Mouse (Mus musculus): Measurements from ENCODE around the gene Dclk1.

Gene Dclk1

DNA sequence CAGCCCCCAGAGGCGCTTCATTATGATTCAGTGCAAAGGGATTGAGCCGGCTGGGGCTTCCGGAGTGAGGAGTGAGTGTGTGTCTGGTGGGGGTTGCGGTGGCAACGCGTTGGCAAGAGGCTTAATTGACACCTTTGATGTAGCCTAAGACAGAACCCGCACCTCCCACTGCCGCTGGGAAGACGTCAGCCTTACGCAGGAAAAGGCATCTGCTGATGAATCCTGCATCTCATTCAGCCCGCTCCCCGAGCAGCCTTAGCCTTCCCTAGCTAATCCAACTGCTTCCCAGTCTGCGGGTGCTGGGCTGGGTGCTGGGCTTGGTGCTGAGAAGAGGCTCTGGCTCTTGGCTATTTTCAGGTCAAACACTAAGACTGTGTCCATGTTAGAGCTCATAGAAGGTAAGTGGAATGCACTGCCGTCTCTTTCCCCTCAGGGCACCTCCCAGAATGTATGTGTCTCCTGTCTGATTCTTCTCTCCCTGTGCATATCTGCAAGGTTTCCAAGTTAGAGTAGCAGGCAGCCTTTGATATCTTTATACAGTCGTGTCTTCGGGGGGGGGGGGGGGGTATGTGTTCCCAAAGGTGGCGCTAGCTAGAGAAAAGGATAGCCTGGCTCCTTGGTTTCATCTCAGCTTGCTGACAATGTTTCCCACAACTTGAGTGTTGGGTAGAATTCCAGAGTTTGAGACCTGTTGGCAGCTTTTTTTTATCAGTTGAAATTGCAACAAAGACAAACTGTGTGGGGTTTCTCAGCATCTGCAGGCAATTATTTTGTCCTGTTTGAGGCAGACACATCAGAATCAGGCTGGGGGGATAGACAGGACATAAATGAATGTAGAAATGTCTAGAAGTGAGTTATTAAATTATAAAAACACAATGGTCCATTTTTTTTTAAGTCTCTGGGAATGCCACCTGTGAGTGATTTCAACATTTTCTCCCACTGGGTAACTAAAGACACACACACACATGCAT is 219.8 kb downstream of the Dclk1 start:
- peak; percentile 7 to 28 for DNase-seq

DNA sequence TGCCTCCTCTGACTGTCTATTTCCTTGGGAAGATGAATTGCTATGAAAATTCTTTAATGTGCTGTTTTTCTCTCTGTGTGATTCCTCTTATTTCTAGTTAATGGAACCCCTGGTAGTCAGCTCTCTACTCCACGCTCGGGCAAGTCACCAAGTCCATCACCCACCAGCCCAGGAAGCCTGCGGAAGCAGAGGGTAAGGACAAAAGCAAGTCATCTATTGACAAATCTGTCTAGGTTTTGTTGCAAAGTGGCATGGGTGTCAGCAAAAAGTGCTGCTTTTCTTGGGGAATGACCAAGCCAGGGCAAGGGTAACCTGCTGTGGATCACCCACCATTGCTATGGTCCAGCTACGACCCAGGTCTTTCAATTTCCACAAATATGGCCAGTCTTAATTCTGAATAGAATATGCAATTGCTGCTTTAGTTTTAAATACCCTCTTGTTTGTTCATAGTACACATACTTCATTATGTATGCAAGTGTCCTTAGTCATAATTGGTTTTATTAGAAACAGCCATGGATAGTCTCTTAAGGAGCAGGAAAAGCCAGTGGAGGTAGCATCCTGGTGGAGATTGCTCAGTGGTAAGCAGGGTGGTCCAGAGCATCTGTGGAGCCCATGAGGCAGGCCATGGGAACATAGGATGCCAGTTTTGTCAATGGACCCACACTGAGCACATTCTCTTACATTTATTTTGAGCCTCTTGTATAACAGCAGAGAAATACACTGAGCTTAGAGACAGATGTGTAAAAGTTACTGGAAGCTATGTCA is 220.9 kb downstream of the Dclk1 start:
- no peak for DNase-seq

GRCm38 (mm10) chr3:55464226-55464625 is 222.1 kb downstream of the Dclk1 start:
- no peak for DNase-seq

DNA sequence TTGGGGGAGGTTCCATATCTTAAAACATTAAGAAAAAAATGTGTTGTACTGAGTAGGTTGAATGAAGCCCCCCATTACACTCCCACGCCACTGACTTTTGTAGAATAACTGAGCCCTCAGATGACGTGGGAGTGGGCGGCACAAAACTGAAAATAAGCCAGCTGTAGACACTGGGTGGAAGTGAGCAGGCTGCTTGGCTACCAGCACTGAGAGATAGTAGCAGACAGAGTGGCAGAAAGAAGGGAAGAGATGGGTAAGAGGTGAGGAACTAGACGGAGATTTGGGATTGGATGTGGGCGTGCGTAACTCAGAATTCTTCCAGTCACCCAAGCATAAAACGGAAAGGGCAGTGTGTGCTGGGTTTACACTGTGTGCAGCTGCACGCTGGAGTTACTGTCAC is 223.6 kb downstream of the Dclk1 start:
- no peak for DNase-seq

GRCm38 (mm10) chr3:55466348-55466747 is 224.2 kb downstream of the Dclk1 start:
- no peak for DNase-seq

- DNase-seq = no peak
These were observed 229.9 kb downstream of the Dclk1 start, which contains the start of gene Gm21954 for GRCm38 (mm10) chr3:55472110-55472509. TSS of gene Gm21954 (minus strand) at chr3:55472210.

GRCm38 (mm10) chr3:55473146-55473545 is 231.0 kb downstream of the Dclk1 start:
- DNase-seq = no peak

GRCm38 (mm10) chr3:55476694-55477093 is 234.5 kb downstream of the Dclk1 start:
- no peak for DNase-seq

- DNase-seq = no peak
These were observed 237.1 kb downstream of the Dclk1 start for GRCm38 (mm10) chr3:55479306-55479705.

- DNase-seq = no peak
These were observed 239.0 kb downstream of the Dclk1 start for GRCm38 (mm10) chr3:55481140-55481539.

- DNase-seq = no peak
These were observed 241.2 kb downstream of the Dclk1 start for GRCm38 (mm10) chr3:55483328-55483727.

- DNase-seq = no peak
These were observed 247.2 kb downstream of the Dclk1 start for GRCm38 (mm10) chr3:55489231-55489990.

GRCm38 (mm10) chr3:55492021-55492420 is 249.9 kb downstream of the Dclk1 start:
- DNase-seq = no peak

DNA sequence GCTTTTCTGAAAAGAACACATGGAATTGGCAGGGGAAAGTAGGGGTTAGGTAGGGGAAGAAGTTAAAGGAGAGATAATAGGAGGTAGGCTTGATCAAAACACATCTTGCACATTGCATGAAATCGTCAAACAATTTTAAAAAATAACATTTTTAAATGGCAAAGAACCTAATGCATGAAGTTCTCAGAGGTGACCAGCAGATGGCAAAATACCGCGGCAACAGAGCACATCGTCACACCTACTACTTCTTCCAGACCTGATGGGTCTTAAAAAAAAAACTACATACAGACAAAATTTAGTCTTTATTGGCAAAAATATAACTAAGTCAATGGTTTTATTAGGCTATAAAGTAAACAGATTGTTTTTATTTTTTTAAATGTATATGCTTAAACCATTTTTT is 252.2 kb downstream of the Dclk1 start:
- no peak for DNase-seq

- DNase-seq = no peak
These were observed 253.1 kb downstream of the Dclk1 start for GRCm38 (mm10) chr3:55495231-55495630.

GRCm38 (mm10) chr3:55495866-55496265 is 253.7 kb downstream of the Dclk1 start:
- no peak for DNase-seq

- DNase-seq = no peak
These were observed 254.3 kb downstream of the Dclk1 start for GRCm38 (mm10) chr3:55496462-55496941.

DNA sequence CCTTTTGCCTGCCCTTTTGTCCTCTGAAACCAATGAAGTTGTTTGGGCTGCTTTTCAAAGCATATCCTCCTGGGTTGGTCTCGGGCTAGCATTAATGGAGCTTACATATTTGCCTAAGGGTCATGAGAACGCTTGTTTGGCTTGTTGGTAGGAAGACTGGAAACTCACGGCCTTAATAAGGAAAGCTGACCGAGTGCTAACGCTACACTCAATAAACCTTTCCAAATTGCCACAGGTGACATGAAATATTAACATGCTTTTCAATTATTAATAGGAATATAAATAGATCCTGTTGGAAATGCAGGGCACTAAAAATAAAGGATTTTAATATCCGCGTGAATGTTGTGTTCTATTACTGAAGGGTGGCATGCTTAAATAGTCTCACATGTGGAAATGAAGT is 257.1 kb downstream of the Dclk1 start:
- no peak for DNase-seq

DNA sequence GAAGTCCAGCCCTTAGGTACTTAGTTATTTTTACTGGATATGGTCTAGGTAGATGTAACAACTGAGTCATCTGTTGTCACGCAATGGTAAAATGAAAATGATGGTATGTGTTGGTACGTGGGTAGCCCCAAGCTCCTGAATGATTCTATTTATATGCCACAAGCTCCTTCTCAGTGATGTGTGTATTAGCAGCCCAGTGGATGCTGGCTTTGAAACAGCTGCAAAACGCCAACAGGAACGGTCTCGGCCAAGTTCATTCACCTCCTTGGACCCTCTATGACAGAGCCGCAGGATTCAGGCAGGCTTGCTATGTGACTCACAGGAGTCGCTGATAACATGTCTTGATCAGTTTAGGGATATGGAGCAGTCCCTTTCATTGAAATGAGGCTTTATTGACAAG is 268.0 kb downstream of the Dclk1 start:
- no peak for DNase-seq

GRCm38 (mm10) chr3:55511658-55512057 is 269.5 kb downstream of the Dclk1 start:
- no peak for DNase-seq

- DNase-seq = no peak
These were observed 273.8 kb downstream of the Dclk1 start for GRCm38 (mm10) chr3:55515966-55516365.

DNA sequence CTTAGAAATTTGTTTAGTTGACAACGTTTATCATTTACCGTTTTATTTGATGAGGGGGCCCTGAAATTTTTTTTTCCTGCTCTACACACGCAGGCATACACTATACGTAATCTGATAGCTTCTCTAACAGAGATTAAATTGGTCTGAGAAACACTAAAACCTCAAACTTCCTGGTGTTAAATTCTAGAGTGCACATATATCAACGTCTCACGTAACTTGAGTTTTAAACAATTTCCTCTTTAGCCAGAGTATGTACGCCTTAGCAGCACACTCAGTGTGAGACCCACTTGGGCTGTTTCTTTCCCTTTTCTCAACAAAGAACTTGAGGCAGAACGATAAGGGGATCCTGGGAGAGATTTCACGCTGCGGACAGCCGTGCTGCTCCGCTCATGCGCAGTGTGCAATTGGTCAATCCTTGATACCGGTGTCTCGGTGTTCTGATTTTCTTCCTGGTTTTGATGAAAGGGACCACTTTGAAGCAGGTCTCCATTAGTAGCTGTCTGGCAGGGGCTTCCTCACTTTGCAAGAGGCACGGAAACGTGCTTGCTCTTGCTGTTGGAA is 275.4 kb downstream of the Dclk1 start:
- DNase-seq = no peak

Data from lung, postnatal 4 days (tissue).